Mouse (Mus musculus) heart, postnatal 0 days (tissue): ENCODE results near the gene Rasgef1b.

ENCODE experiments used
- CTCF ChIP-seq: IDR thresholded peaks from 2 replicates; pipeline ENCODE4 v1.5.1; 2016; ENCODE audit warnings: antibody characterized with exemption, control low read depth, low read depth
- EP300 ChIP-seq: IDR thresholded peaks from 2 replicates; pipeline ENCODE4 v1.6.1; 2016; ENCODE audit warnings: antibody characterized with exemption, low read depth

DNA sequence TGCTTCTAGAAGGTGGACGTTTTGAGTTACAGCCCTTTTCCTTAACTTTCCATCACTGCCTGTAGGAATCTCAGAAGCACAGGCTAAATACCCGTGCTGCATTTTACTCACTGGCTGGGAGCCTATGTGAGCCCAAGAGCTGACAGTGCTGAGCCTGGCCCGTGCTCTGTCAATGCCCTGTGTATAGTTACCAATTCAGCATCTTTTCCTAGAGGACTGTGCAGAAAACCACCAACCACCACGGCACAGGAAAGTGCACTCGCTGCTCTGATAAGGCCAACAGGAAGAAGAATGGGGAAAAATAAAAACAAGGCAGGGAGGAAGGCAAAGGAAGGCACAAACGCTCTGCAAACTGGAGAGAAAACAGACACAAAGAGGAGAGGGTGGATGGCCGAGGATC, 92.3 kb downstream of the Rasgef1b start:
- no peak for TF ChIP-seq CTCF
- TF ChIP-seq EP300: no peak
